Mouse (Mus musculus) R1 (cell line): Measurements from ENCODE around the gene Olfr552.
A peak's percentile ranks its signal among the peaks of the same experiment; 100 is the strongest.
"Not testable (repeated sequence)": the region's sequence is repeated elsewhere in the genome, so short reads cannot be mapped to it uniquely, and the experiment has no call there.

Source experiments
- DNase-seq: peaks from one replicate; pipeline ENCODE4 v3.0.0-alpha.2; 2018; ENCODE audit warnings: low read depth, low spot score

Olfr552 gene

DNA sequence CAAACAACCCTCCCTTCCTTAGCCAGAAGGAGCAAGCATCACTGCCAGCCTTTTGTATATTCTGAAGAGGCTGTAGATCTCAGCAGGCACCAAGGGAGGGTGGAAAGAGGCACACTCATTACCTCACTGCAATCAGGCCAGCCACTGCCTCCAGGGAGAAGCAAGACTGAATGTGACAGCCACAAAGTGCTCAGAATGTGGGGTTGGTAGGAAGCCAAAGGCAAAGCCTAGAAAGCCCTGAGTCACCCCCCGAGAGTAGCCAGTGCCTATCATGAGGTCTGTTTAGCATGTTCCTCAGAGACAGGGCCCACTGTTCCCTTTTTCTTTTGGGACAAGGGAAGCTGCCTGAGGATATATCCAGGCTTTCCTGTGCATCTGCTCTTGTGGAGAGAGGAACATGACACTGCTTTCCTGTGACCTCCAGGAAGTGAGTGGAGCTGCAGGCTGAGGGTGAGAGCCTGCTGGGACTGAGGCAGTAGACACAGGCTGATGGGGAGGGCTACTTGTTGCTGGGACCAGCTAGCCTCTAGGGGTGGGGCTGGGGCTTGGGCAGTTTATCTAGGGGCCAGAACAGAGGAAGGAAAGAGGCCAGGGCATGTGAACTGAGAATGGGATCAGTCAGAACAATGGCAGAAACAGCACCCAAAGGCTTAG, at the start of gene Olfr552:
Olfr552 (plus strand) TSS at position 393 of the 654 bp plus-strand sequence.
- no peak for DNase-seq

GRCm38 (mm10) chr7:102549570-102549969, 48.0 kb upstream of the Olfr552 start, which contains the start of gene Olfr549:
Olfr549 (plus strand) TSS chr7:102549870.
- DNase-seq = no peak

GRCm38 (mm10) chr7:102553279-102553678, 44.3 kb upstream of the Olfr552 start:
- no peak for DNase-seq

DNA sequence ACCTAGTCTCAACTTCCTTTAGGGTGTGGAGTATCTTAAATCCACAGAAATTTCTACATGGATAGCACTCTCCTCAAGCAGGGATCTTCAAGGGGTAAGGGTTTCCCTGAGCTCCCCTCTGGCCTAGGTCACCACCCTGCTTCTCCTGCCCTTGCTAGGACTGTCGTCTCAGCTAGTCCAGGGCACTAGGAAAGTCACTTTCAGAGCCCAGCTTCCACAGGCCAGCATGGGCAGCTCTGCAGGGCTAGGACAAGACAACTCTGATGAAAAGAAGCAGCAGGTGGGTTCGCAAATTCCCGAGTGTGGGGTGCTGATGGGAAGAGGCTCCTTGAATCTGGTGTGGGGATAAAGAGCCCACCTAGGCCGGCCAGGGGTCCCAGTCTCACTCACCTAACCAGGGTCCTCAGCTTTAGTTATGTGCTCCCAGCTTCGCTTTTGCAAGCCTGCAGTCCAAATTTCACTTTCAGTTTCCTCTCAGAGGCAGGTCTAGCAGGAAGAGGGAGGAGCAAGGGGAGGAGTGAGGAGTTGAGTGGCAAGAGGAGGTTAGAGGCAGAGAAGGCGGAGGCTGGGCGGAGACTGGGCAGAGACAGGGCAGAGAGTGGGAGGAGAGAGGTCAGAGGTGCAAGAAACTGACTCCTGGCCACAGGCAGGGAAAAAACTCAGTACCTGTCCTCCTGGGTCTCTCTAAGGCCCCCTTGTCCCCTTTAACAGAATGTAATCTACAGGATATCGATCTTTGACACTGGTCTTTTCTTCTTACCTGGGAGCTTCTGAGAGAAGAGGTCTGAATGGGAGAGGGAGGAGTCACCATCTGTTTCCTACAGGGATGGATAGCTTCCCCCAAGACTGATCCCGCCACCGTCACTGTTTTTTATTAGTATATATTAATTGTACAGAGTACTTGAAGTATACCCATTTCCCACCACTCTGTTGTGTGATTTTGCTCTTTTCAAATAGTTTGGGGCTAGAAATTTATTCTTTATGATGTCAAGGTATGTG, 32.3 kb upstream of the Olfr552 start, which contains the start of gene Trim21:
Trim21 (minus strand) TSS at position 488 of the 999 bp plus-strand sequence.
- peak; percentile 93 for DNase-seq

- no peak for DNase-seq
These were observed 31.4 kb upstream of the Olfr552 start for GRCm38 (mm10) chr7:102566219-102566618.

DNA sequence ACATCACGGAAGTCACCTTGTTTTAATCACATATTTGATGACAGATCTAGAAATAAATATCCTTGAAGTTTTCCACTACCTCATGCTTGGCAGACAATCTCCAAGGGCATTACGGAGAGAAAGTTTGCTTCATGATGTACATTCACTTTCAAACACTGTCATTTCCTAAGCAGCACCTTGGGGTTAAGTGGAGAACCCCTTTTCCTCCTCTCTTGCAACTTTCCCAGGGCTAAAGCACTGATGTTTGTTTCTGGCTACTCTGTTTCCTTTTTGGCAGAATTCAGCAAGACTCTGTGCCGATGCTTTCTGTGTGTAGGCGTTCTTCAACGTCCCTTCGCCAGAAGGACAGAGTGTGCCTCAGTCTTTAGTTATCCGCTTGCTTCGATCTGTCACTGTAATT, 26.4 kb upstream of the Olfr552 start, which contains the start of gene Olfr550:
Olfr550 (plus strand) TSS at position 301 of the 400 bp plus-strand sequence.
- DNase-seq = no peak

DNA sequence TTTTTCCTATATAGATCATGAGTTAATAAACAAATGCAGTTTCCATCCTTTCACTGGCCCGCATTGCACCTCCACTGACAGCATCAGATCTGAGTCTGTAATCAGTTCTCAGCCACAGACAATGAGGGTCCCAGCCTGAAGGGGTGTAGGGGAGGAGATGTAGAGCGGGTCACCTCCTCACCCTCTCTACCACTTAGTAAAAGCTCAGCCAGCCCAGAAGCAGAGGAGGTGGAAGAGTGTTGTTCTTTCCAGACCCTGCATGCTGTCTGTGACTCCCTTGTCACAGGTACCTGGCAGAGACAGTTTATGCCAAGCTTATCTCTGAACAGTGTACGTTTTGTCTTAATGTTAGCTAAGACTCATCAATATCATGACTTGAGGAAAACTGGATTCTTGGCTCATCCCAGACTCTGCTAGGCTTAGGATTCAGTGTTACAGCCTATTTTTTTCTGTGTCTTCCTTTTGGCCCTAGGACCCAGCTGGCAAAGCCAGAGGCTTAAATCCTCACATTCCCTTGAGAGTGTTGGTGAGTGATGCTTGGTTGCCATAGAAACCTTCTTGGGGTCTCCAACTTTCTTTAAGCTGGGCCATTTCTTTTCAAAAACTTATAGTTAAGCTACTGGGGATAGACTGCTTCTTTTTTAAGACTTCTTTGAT, 24.3 kb upstream of the Olfr552 start:
- no peak for DNase-seq

DNA sequence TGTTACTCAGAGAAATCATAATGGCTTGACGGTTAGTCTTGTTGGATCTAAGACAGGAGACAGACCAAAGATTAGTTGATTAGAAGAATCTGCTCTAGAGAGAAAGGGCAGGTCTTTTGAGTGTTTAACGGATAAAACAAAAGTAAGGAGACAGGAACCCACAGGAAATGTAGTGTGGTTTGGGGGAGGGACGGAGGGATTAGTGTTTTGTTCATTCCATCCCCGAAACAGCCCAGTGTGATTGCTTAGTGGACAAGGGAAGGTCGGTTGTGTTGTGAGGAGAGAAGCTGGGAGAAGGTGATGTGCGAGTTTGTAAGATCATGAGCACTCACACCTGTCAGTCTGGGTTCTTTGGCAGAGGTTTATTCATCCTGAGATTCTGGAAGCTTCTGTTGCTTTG, 21.6 kb upstream of the Olfr552 start:
- no peak for DNase-seq

DNA sequence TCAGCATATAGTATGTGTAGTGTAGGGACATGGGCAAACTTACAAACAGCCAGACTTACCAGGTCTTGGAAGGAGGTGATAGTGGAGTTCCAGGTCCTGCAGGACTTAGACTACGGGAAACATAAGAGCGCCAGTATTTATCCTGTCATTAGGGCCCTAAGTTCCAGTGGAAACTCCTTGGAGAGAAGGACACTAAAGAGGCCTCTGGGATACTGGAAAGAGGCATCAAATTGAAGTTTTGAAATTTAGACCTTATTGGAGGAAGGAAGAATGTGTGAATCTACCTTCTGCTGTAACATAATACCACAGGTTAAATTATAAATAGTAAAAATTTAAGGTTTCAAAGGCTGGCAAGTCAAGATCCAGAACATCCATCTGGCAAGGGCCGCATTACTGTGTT, 5.8 kb upstream of the Olfr552 start, which contains the start of gene Olfr551:
Olfr551 (minus strand) TSS at position 101 of the 400 bp plus-strand sequence.
- DNase-seq = no peak

DNA sequence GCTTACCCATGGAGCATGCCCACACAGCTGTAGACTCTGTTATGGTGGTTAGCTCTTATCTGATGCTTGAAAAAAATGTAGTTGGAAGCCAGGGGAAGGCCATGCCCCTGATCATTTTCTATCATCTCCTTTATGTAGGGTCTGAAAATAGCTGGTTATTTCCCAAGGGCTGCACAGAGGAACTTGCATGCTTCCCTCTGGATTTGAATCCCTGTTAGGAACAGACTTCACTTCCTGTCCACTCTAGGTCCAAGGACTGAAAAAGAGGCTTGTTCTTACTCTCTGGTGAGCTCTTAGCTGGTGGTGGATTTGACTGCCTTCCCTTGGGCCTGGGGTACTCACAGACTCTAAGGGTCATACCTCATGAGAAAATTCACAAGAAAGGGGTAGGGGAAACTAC, 20.5 kb downstream of the Olfr552 start, which contains the start of gene Olfr553:
Olfr553 (minus strand) TSS at position 101 of the 400 bp plus-strand sequence.
- DNase-seq = no peak

DNA sequence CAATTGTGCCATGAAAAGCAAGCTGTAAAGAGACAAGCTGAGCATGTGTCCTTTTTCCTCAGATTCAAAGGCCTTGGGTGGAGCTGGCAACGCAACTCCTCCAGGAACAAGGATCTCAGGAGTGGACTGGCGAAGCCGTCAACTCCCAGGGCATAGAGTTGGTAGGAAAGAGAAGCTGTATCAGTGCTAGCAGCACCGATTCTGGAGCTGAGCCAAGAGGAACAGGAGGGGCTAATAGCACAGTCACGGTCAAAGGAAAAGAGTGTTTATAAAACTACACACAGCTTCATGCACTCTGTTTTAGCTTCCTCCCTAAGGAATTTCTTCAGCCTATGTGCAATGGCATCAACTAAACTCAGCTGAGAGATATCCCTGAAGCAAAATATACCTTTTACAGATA, 22.0 kb downstream of the Olfr552 start:
- no peak for DNase-seq

- peak; percentile 53 for DNase-seq
These were observed 22.8 kb downstream of the Olfr552 start for GRCm38 (mm10) chr7:102620368-102620767.

DNA sequence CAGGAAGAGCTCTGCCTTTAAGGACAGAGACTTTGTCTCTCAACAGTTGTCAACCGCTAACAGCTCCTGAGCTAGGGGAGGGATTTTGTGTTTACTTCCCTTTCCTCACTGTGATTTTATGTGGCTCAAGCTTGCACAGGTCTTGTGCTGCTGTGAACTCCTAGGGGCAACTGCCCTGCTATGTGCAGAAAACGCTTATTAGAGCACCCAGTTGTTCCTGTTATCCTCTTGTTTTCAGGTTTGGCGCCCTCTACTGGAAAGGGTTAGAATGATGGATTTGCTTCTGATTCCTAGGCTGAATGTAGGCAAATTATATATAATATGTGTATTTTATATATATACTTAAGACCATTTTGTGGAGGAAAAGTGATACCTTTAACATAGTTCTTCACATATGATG, 39.1 kb downstream of the Olfr552 start:
- DNase-seq = peak; percentile 20

DNA sequence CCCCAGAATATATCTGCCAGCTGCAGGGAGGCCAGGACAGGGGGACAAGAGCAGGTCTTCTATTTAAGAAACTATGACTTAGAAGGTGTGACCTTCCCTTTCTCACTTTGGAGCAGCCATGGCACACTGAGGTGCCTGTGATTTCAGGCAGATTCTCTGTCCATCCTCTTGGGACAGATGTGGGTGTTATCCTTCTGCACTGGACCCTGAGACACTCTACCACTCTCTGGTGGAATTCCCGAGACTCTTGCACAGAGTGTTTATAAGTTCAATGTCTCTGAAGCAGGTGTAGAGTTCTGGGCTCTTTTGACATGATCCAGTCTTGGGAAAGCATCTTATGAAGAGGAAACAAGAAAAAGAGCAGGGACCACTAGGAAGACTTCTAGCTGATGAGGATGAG, 40.6 kb downstream of the Olfr552 start, which contains the start of gene Olfr554:
Olfr554 (plus strand) TSS at position 301 of the 400 bp plus-strand sequence.
- DNase-seq = no peak

- DNase-seq = not testable (repeated sequence)
These were observed 47.4 kb downstream of the Olfr552 start for GRCm38 (mm10) chr7:102644945-102645344.
